Mouse (Mus musculus): ENCODE data around the gene Mid1ip1. TPM values are rescaled to one million over a fixed set of nuclear protein-coding genes. Genes with fewer than 3 reads are reported as not detected.

The Mid1ip1 gene
- polyA plus RNA-seq, 1 experiment from 2014 or later, result 61.1 TPM

GRCm38 (mm10) chrX:10720391-10720790 lies 5.6 kb downstream of the Mid1ip1 start:
- no peak for DNase-seq
- H3K4me3 ChIP-seq (replicated peaks; ENCODE audit: low read depth, low read length), result no peak overlapping the region; the same call in 1 of the 2 replicates

GRCm38 (mm10) chrX:10724571-10724970 lies 9.8 kb downstream of the Mid1ip1 start:
- Histone ChIP-seq H3K27ac (replicated peaks; ENCODE audit: low read depth, low read length) (no peak overlapping the region), H3K4me2 (ENCODE audit: low read length) (no peak overlapping the region), H3K36me3 (ENCODE audit: control insufficient read depth, insufficient read depth, low read length) (no peaks in the 10 kb centered on the region), H3K27me3 (ENCODE audit: control insufficient read depth, insufficient read depth, low read length) (no peaks in the 10 kb centered on the region), H3K9me3 (ENCODE audit: control insufficient read depth, low read length) (no peaks in the 10 kb centered on the region), H3K9ac (replicated peaks; ENCODE audit: low read length) (no peak overlapping the region), H3K4me1 (ENCODE audit: control insufficient read depth, insufficient read depth, low read length) (no peaks in the 10 kb centered on the region), H3K4me3 (replicated peaks; ENCODE audit: low read depth, low read length) (no peak overlapping the region)
- 82% methylated on average over 1 of the region's 1 CpGs for WGBS
- no peak for ATAC-seq (ENCODE audit: low FRiP score, low TSS enrichment)
- DNase-seq, result no peak

More at GRCm38 (mm10) chrX:10720391-10720790, 5.6 kb downstream of the Mid1ip1 start:
- H3K27ac ChIP-seq (replicated peaks; ENCODE audit: low read depth, low read length), result no peak overlapping the region
- H3K36me3 ChIP-seq (ENCODE audit: control insufficient read depth, insufficient read depth, low read length), result no peaks in the 10 kb centered on the region
- H3K9me3 ChIP-seq (ENCODE audit: control insufficient read depth, low read length), result no peaks in the 10 kb centered on the region
- no peak overlapping the region for H3K9ac ChIP-seq (replicated peaks; ENCODE audit: low read length)
- no peak for ATAC-seq (ENCODE audit: low FRiP score, low TSS enrichment)
- H3K4me1 ChIP-seq (ENCODE audit: control insufficient read depth, insufficient read depth, low read length), result no peaks in the 10 kb centered on the region
- 23% methylated on average over 6 of the region's 6 CpGs for WGBS
- peak overlapping the region; percentile 61 for H3K4me2 ChIP-seq (ENCODE audit: low read length)
- no peaks in the 10 kb centered on the region for H3K27me3 ChIP-seq (ENCODE audit: control insufficient read depth, insufficient read depth, low read length)

- no peak for ATAC-seq (ENCODE audit: low FRiP score, low TSS enrichment)
Measured at GRCm38 (mm10) chrX:10729488-10729887, 14.7 kb downstream of the Mid1ip1 start.

GRCm38 (mm10) chrX:10734453-10734852 lies 19.6 kb downstream of the Mid1ip1 start:
- Histone ChIP-seq H3K36me3 (ENCODE audit: control insufficient read depth, insufficient read depth, low read length) (no peaks in the 10 kb centered on the region), H3K9ac (replicated peaks; ENCODE audit: low read length) (no peak overlapping the region), H3K4me3 (replicated peaks; ENCODE audit: low read depth, low read length) (no peak overlapping the region), H3K9me3 (ENCODE audit: control insufficient read depth, low read length) (no peaks in the 10 kb centered on the region), H3K4me1 (ENCODE audit: control insufficient read depth, insufficient read depth, low read length) (no peaks in the 10 kb centered on the region), H3K4me2 (ENCODE audit: low read length) (no peak overlapping the region), H3K27ac (replicated peaks; ENCODE audit: low read depth, low read length) (no peak overlapping the region), H3K27me3 (ENCODE audit: control insufficient read depth, insufficient read depth, low read length) (no peaks in the 10 kb centered on the region)
- WGBS, result 11% methylated on average over 1 of the region's 1 CpGs
- DNase-seq (no peak), ATAC-seq (ENCODE audit: low FRiP score, low TSS enrichment) (no peak)

More at GRCm38 (mm10) chrX:10729488-10729887, 14.7 kb downstream of the Mid1ip1 start:
- Histone ChIP-seq H3K27me3 (ENCODE audit: control insufficient read depth, insufficient read depth, low read length) (no peaks in the 10 kb centered on the region), H3K9ac (replicated peaks; ENCODE audit: low read length) (no peak overlapping the region), H3K27ac (replicated peaks; ENCODE audit: low read depth, low read length) (no peak overlapping the region), H3K4me1 (ENCODE audit: control insufficient read depth, insufficient read depth, low read length) (no peaks in the 10 kb centered on the region), H3K9me3 (ENCODE audit: control insufficient read depth, low read length) (no peaks in the 10 kb centered on the region), H3K4me2 (ENCODE audit: low read length) (no peak overlapping the region), H3K4me3 (replicated peaks; ENCODE audit: low read depth, low read length) (no peak overlapping the region), H3K36me3 (ENCODE audit: control insufficient read depth, insufficient read depth, low read length) (no peaks in the 10 kb centered on the region)
- 26% methylated on average over 5 of the region's 6 CpGs for WGBS
- no peak for DNase-seq

GRCm38 (mm10) chrX:10734874-10735273 lies 20.1 kb downstream of the Mid1ip1 start:
- H3K27ac ChIP-seq (replicated peaks; ENCODE audit: low read depth, low read length), result no peak overlapping the region
- no peaks in the 10 kb centered on the region for H3K9me3 ChIP-seq (ENCODE audit: control insufficient read depth, low read length)
- H3K4me2 ChIP-seq (ENCODE audit: low read length), result no peak overlapping the region
- no peak for DNase-seq
- H3K9ac ChIP-seq (replicated peaks; ENCODE audit: low read length), result no peak overlapping the region
- H3K4me3 ChIP-seq (replicated peaks; ENCODE audit: low read depth, low read length), result no peak overlapping the region
- WGBS, result 34% methylated on average over 1 of the region's 1 CpGs
- no peaks in the 10 kb centered on the region for H3K4me1 ChIP-seq (ENCODE audit: control insufficient read depth, insufficient read depth, low read length)
- H3K27me3 ChIP-seq (ENCODE audit: control insufficient read depth, insufficient read depth, low read length), result no peaks in the 10 kb centered on the region
- H3K36me3 ChIP-seq (ENCODE audit: control insufficient read depth, insufficient read depth, low read length), result no peaks in the 10 kb centered on the region
- ATAC-seq (ENCODE audit: low FRiP score, low TSS enrichment), result no peak

- 78% methylated on average over 4 of the region's 4 CpGs for WGBS
- Histone ChIP-seq H3K27ac (replicated peaks; ENCODE audit: low read depth, low read length) (no peak overlapping the region), H3K27me3 (ENCODE audit: control insufficient read depth, insufficient read depth, low read length) (no peaks in the 10 kb centered on the region), H3K9me3 (ENCODE audit: control insufficient read depth, low read length) (no peaks in the 10 kb centered on the region), H3K36me3 (ENCODE audit: control insufficient read depth, insufficient read depth, low read length) (no peaks in the 10 kb centered on the region), H3K9ac (replicated peaks; ENCODE audit: low read length) (no peak overlapping the region), H3K4me3 (replicated peaks; ENCODE audit: low read depth, low read length) (no peak overlapping the region), H3K4me1 (ENCODE audit: control insufficient read depth, insufficient read depth, low read length) (no peaks in the 10 kb centered on the region), H3K4me2 (ENCODE audit: low read length) (no peak overlapping the region)
- no peak for DNase-seq
- no peak for ATAC-seq (ENCODE audit: low FRiP score, low TSS enrichment)
Measured at GRCm38 (mm10) chrX:10758866-10759265, 44.1 kb downstream of the Mid1ip1 start.

GRCm38 (mm10) chrX:10763476-10764016 lies 48.7 kb downstream of the Mid1ip1 start:
- no peak overlapping the region for H3K4me3 ChIP-seq (replicated peaks; ENCODE audit: low read depth, low read length)
- ATAC-seq (ENCODE audit: low FRiP score, low TSS enrichment) (no peak), DNase-seq (no peak)
- no peak overlapping the region for H3K4me2 ChIP-seq (ENCODE audit: low read length)
- H3K9me3 ChIP-seq (ENCODE audit: control insufficient read depth, low read length), result no peaks in the 10 kb centered on the region
- no peaks in the 10 kb centered on the region for H3K27me3 ChIP-seq (ENCODE audit: control insufficient read depth, insufficient read depth, low read length)
- H3K27ac ChIP-seq (replicated peaks; ENCODE audit: low read depth, low read length), result no peak overlapping the region
- H3K9ac ChIP-seq (replicated peaks; ENCODE audit: low read length), result no peak overlapping the region
- no peaks in the 10 kb centered on the region for H3K36me3 ChIP-seq (ENCODE audit: control insufficient read depth, insufficient read depth, low read length)
- 66% methylated on average over 10 of the region's 10 CpGs for WGBS
- H3K4me1 ChIP-seq (ENCODE audit: control insufficient read depth, insufficient read depth, low read length), result no peaks in the 10 kb centered on the region

Other genes starting within 250 kb of the Mid1ip1 start
- 332 and 367 TPM in 2 replicates for gene Tspan7, start 229.9 kb upstream of the Mid1ip1 start, polyA plus RNA-seq (2014; fragmentation: Nextera tagmentation; extraction: Ambion mirVana)